Mouse (Mus musculus): ENCODE results near the gene Best2. TPM values are rescaled to one million over a fixed set of nuclear protein-coding genes. Genes with fewer than 3 reads are reported as not detected.
A peak's percentile ranks its signal among the peaks of the same experiment; 100 is the strongest.

Best2 gene
- polyA plus RNA-seq, 2 experiments, result not detected

GRCm38 (mm10) chr8:85037681-85038531 is 23.6 kb upstream of the Best2 start:
- WGBS (ENCODE audit: insufficient replicate concordance), result under 1% methylated on average over 57 of the region's 57 CpGs
- TF ChIP-seq EP300 (IDR thresholded peaks at IDR 0.05; ENCODE audit: low read depth), result no peak
- TF ChIP-seq CTCF (IDR thresholded peaks at IDR 0.05; ENCODE audit: low read depth), result no peak
- H3K9me3 ChIP-seq (ENCODE audit: control insufficient read depth, low read length), result no peaks in the 10 kb centered on the region
- DNase-seq (ENCODE audit: low read depth in 3 of 3, low spot score in 3 of 3) (peak in 1 of 3 experiments; percentile 57), ATAC-seq (ENCODE audit: insufficient read depth) (peak; percentile 36)
- H3K9ac ChIP-seq (replicated peaks), result peak overlapping the region; percentile 88
- no peaks in the 10 kb centered on the region for H3K27me3 ChIP-seq (ENCODE audit: control insufficient read depth, insufficient read depth, low read length)
- peak overlapping the region; percentile 98 for H3K4me2 ChIP-seq (ENCODE audit: low read depth)
- H3K27ac ChIP-seq, result peak overlapping the region; percentile 72
- H3K36me3 ChIP-seq (replicated peaks; ENCODE audit: control insufficient read depth, insufficient read depth, low read depth), result peaks cover 32% of the 10 kb centered on the region
- H3K4me3 ChIP-seq (ENCODE audit: insufficient read depth in 1 of 2, low read depth in 2 of 2, low read length in 2 of 2), result peak overlapping the region; percentile 79 to 90
- peaks cover 15 to 18% of the 10 kb centered on the region in 2 experiments for H3K4me1 ChIP-seq (replicated peaks; ENCODE audit: control insufficient read depth in 2 of 2, insufficient read depth in 2 of 2, low read length in 1 of 2)

GRCm38 (mm10) chr8:85037366-85037680 is 23.0 kb upstream of the Best2 start:
- peak overlapping the region; percentile 79 to 90 for H3K4me3 ChIP-seq (ENCODE audit: insufficient read depth in 1 of 2, low read depth in 2 of 2, low read length in 2 of 2)
- H3K4me1 ChIP-seq (replicated peaks; ENCODE audit: control insufficient read depth in 2 of 2, insufficient read depth in 2 of 2, low read length in 1 of 2), result peaks cover 15 to 18% of the 10 kb centered on the region in 2 experiments
- peak overlapping the region; percentile 88 for H3K9ac ChIP-seq (replicated peaks)
- H3K27me3 ChIP-seq (ENCODE audit: control insufficient read depth, insufficient read depth, low read length), result no peaks in the 10 kb centered on the region
- ATAC-seq (ENCODE audit: insufficient read depth) (peak; percentile 27), DNase-seq (ENCODE audit: low read depth in 3 of 3, low spot score in 3 of 3) (no peak)
- no peak for TF ChIP-seq EP300 (IDR thresholded peaks at IDR 0.05; ENCODE audit: low read depth)
- no peak for TF ChIP-seq CTCF (IDR thresholded peaks at IDR 0.05; ENCODE audit: low read depth)
- no peaks in the 10 kb centered on the region for H3K9me3 ChIP-seq (ENCODE audit: control insufficient read depth, low read length)
- peak overlapping the region; percentile 98 for H3K4me2 ChIP-seq (ENCODE audit: low read depth)
- H3K36me3 ChIP-seq (replicated peaks; ENCODE audit: control insufficient read depth, insufficient read depth, low read depth), result peaks cover 36% of the 10 kb centered on the region
- WGBS (ENCODE audit: insufficient replicate concordance), result under 1% methylated on average over 14 of the region's 14 CpGs
- peak overlapping the region; percentile 72 for H3K27ac ChIP-seq

- peak within 1 kb of the TSS; percentile 75 for H3K27ac ChIP-seq
- H3K9me3 ChIP-seq (ENCODE audit: control insufficient read depth, low read length), result no peaks in the 10 kb centered on the region
- DNase-seq (ENCODE audit: low read depth in 3 of 3, low spot score in 3 of 3) (peak; percentile 95 to 97 (median 96)), ATAC-seq (ENCODE audit: insufficient read depth) (peak; percentile 87)
- TF ChIP-seq CTCF (IDR thresholded peaks at IDR 0.05; ENCODE audit: low read depth) (no peak), EP300 (IDR thresholded peaks at IDR 0.05; ENCODE audit: low read depth) (no peak)
- peak within 1 kb of the TSS; percentile 79 to 91 for H3K4me3 ChIP-seq (ENCODE audit: insufficient read depth in 1 of 2, low read depth in 2 of 2, low read length in 2 of 2)
- H3K27me3 ChIP-seq (ENCODE audit: control insufficient read depth, insufficient read depth, low read length), result no peaks in the 10 kb centered on the region
- H3K4me1 ChIP-seq (replicated peaks; ENCODE audit: control insufficient read depth in 2 of 2, insufficient read depth in 2 of 2, low read length in 1 of 2), result peaks cover 15 to 18% of the 10 kb centered on the region in 2 experiments
- under 1% methylated on average over 59 of the region's 59 CpGs for WGBS (ENCODE audit: insufficient replicate concordance)
- H3K9ac ChIP-seq (replicated peaks), result peak within 1 kb of the TSS; percentile 88
- H3K4me2 ChIP-seq (ENCODE audit: low read depth), result peak within 1 kb of the TSS; percentile 98
- H3K36me3 ChIP-seq (replicated peaks; ENCODE audit: control insufficient read depth, insufficient read depth, low read depth), result peaks cover 35% of the 10 kb centered on the region
Observed at GRCm38 (mm10) chr8:85036718-85037365, 22.5 kb upstream of the Best2 start, which contains the start of gene Tnpo2. Gene Tnpo2 (plus strand): TSS chr8:85036915.

GRCm38 (mm10) chr8:85036381-85036717 is 22.0 kb upstream of the Best2 start:
- peaks cover 15 to 18% of the 10 kb centered on the region in 2 experiments for H3K4me1 ChIP-seq (replicated peaks; ENCODE audit: control insufficient read depth in 2 of 2, insufficient read depth in 2 of 2, low read length in 1 of 2)
- TF ChIP-seq CTCF (IDR thresholded peaks at IDR 0.05; ENCODE audit: low read depth) (no peak), EP300 (IDR thresholded peaks at IDR 0.05; ENCODE audit: low read depth) (no peak)
- H3K27ac ChIP-seq, result peak overlapping the region; percentile 75
- no peaks in the 10 kb centered on the region for H3K27me3 ChIP-seq (ENCODE audit: control insufficient read depth, insufficient read depth, low read length)
- H3K4me3 ChIP-seq (ENCODE audit: insufficient read depth in 1 of 2, low read depth in 2 of 2, low read length in 2 of 2), result peak overlapping the region; percentile 79 to 91
- peak overlapping the region; percentile 75 for H3K9ac ChIP-seq (replicated peaks)
- H3K9me3 ChIP-seq (ENCODE audit: control insufficient read depth, low read length), result no peaks in the 10 kb centered on the region
- peak; percentile 34 for ATAC-seq (ENCODE audit: insufficient read depth)
- DNase-seq (ENCODE audit: low read depth in 3 of 3, low spot score in 3 of 3), result no peak
- H3K4me2 ChIP-seq (ENCODE audit: low read depth), result peak overlapping the region; percentile 98
- peaks cover 34% of the 10 kb centered on the region for H3K36me3 ChIP-seq (replicated peaks; ENCODE audit: control insufficient read depth, insufficient read depth, low read depth)
- WGBS (ENCODE audit: insufficient replicate concordance), result 0% methylated on average over 9 of the region's 9 CpGs

Measured in liver, embryonic 14.5 days (tissue).